Mouse (Mus musculus): Measurements from ENCODE around the gene Fbxo36. TPM values are rescaled to one million over a fixed set of nuclear protein-coding genes. Genes with fewer than 3 reads are reported as not detected.

Gene Fbxo36
- polyA plus RNA-seq, 1 experiment from 2014 or later, result 10.8 TPM

- Histone ChIP-seq H3K4me2 (replicated peaks) (no peak overlapping the region), H3K27ac (no peak overlapping the region), H3K9ac (no peak overlapping the region), H3K4me1 (peaks cover 10% of the 10 kb centered on the region), H3K9me3 (replicated peaks) (no peaks in the 10 kb centered on the region), H3K36me3 (peaks cover 17% of the 10 kb centered on the region; the same call in 1 of the 2 replicates), H3K4me3 (no peak overlapping the region), H3K27me3 (no peaks in the 10 kb centered on the region)
- peak; percentile 44 for ATAC-seq (ENCODE audit: low FRiP score)
- WGBS, result 55% methylated on average over 8 of the region's 8 CpGs
These were observed 70.7 kb downstream of the Fbxo36 start for GRCm38 (mm10) chr1:84910177-84910804.

GRCm38 (mm10) chr1:84912571-84912970 is 72.9 kb downstream of the Fbxo36 start:
- WGBS, result 96% methylated on average over 11 of the region's 11 CpGs

GRCm38 (mm10) chr1:84915010-84915409 is 75.4 kb downstream of the Fbxo36 start:
- 85% methylated on average over 4 of the region's 4 CpGs for WGBS
- Histone ChIP-seq H3K27ac (no peak overlapping the region), H3K36me3 (peaks cover 20% of the 10 kb centered on the region; the same call in 1 of the 2 replicates), H3K4me3 (no peak overlapping the region), H3K9ac (no peak overlapping the region), H3K4me2 (replicated peaks) (no peak overlapping the region), H3K27me3 (no peaks in the 10 kb centered on the region), H3K9me3 (replicated peaks) (no peaks in the 10 kb centered on the region), H3K4me1 (peaks cover 9% of the 10 kb centered on the region)
- ATAC-seq (ENCODE audit: low FRiP score), result no peak

More at GRCm38 (mm10) chr1:84912571-84912970, 72.9 kb downstream of the Fbxo36 start:
- Histone ChIP-seq H3K27ac (no peak overlapping the region), H3K9ac (no peak overlapping the region), H3K36me3 (peaks cover 14% of the 10 kb centered on the region; the same call in 1 of the 2 replicates), H3K9me3 (replicated peaks) (no peaks in the 10 kb centered on the region), H3K27me3 (no peaks in the 10 kb centered on the region), H3K4me3 (no peak overlapping the region), H3K4me2 (replicated peaks) (no peak overlapping the region), H3K4me1 (peaks cover 10% of the 10 kb centered on the region)
- no peak for ATAC-seq (ENCODE audit: low FRiP score)

GRCm38 (mm10) chr1:84918865-84919264 is 79.2 kb downstream of the Fbxo36 start:
- no peak for ATAC-seq (ENCODE audit: low FRiP score)
- H3K36me3 ChIP-seq, result peaks cover 6% of the 10 kb centered on the region; the same call in 1 of the 2 replicates
- no peak overlapping the region for H3K4me3 ChIP-seq
- H3K4me1 ChIP-seq, result no peaks in the 10 kb centered on the region
- no peaks in the 10 kb centered on the region for H3K27me3 ChIP-seq
- H3K27ac ChIP-seq, result no peak overlapping the region
- WGBS, result 92% methylated on average over 3 of the region's 3 CpGs
- H3K9me3 ChIP-seq (replicated peaks), result no peaks in the 10 kb centered on the region
- H3K4me2 ChIP-seq (replicated peaks), result no peak overlapping the region
- H3K9ac ChIP-seq, result no peak overlapping the region

- H3K9ac ChIP-seq, result no peak overlapping the region
- no peak overlapping the region for H3K4me2 ChIP-seq (replicated peaks)
- H3K9me3 ChIP-seq (replicated peaks), result no peaks in the 10 kb centered on the region
- ATAC-seq (ENCODE audit: low FRiP score), result no peak
- no peak overlapping the region for H3K4me3 ChIP-seq
- 85% methylated on average over 2 of the region's 2 CpGs for WGBS
- no peak overlapping the region for H3K27ac ChIP-seq
- no peaks in the 10 kb centered on the region for H3K27me3 ChIP-seq
- peaks cover 14% of the 10 kb centered on the region; the same call in 1 of the 2 replicates for H3K36me3 ChIP-seq
- H3K4me1 ChIP-seq, result no peaks in the 10 kb centered on the region
These were observed 83.8 kb downstream of the Fbxo36 start for GRCm38 (mm10) chr1:84923432-84923831.

- Histone ChIP-seq H3K36me3 (peaks cover 14% of the 10 kb centered on the region; the same call in 1 of the 2 replicates), H3K4me2 (replicated peaks) (no peak overlapping the region), H3K27ac (no peak overlapping the region), H3K4me3 (no peak overlapping the region), H3K27me3 (no peaks in the 10 kb centered on the region), H3K9me3 (replicated peaks) (no peaks in the 10 kb centered on the region), H3K4me1 (no peaks in the 10 kb centered on the region), H3K9ac (no peak overlapping the region)
- ATAC-seq (ENCODE audit: low FRiP score), result no peak
- 80% methylated on average over 6 of the region's 6 CpGs for WGBS
These were observed 84.5 kb downstream of the Fbxo36 start for GRCm38 (mm10) chr1:84924134-84924533.

GRCm38 (mm10) chr1:84925599-84925998 is 86.0 kb downstream of the Fbxo36 start:
- no peak overlapping the region for H3K4me2 ChIP-seq (replicated peaks)
- no peak for ATAC-seq (ENCODE audit: low FRiP score)
- WGBS, result 84% methylated on average over 9 of the region's 9 CpGs
- H3K36me3 ChIP-seq, result peaks cover 14% of the 10 kb centered on the region; the same call in 1 of the 2 replicates
- H3K9me3 ChIP-seq (replicated peaks), result no peaks in the 10 kb centered on the region
- no peaks in the 10 kb centered on the region for H3K27me3 ChIP-seq
- no peak overlapping the region for H3K27ac ChIP-seq
- H3K9ac ChIP-seq, result no peak overlapping the region
- H3K4me1 ChIP-seq, result no peaks in the 10 kb centered on the region
- no peak overlapping the region for H3K4me3 ChIP-seq

- H3K9me3 ChIP-seq (replicated peaks), result no peaks in the 10 kb centered on the region
- H3K27ac ChIP-seq, result peak overlapping the region; percentile 84
- H3K4me1 ChIP-seq, result 0 out of 2 replicates have a peak, but pooled peaks cover 3% of the 10 kb centered on the region
- H3K4me3 ChIP-seq, result peak overlapping the region; percentile 64
- no peaks in the 10 kb centered on the region for H3K27me3 ChIP-seq
- H3K4me2 ChIP-seq (replicated peaks), result peak overlapping the region; percentile 61
- H3K36me3 ChIP-seq, result 0 out of 2 replicates have a peak, but pooled peaks cover 6% of the 10 kb centered on the region
- ATAC-seq (ENCODE audit: low FRiP score), result peak; percentile 20
- peak overlapping the region; percentile 68 for H3K9ac ChIP-seq
- WGBS, result 15% methylated on average over 22 of the region's 22 CpGs
These were observed 94.0 kb downstream of the Fbxo36 start for GRCm38 (mm10) chr1:84933472-84934150.

GRCm38 (mm10) chr1:84934151-84934502 is 94.5 kb downstream of the Fbxo36 start:
- Histone ChIP-seq H3K4me2 (replicated peaks) (peak overlapping the region; percentile 61), H3K27me3 (no peaks in the 10 kb centered on the region), H3K27ac (peak overlapping the region; percentile 84), H3K36me3 (0 out of 2 replicates have a peak, but pooled peaks cover under 1% of the 10 kb centered on the region), H3K9ac (peak overlapping the region; percentile 68), H3K9me3 (replicated peaks) (no peaks in the 10 kb centered on the region), H3K4me3 (peak overlapping the region; percentile 64), H3K4me1 (0 out of 2 replicates have a peak, but pooled peaks cover 3% of the 10 kb centered on the region)
- ATAC-seq (ENCODE audit: low FRiP score), result peak; percentile 15; the same call in 1 of the 2 replicates
- under 1% methylated on average over 12 of the region's 12 CpGs for WGBS

GRCm38 (mm10) chr1:84934503-84935333 is 95.1 kb downstream of the Fbxo36 start, which contains the start of gene Slc16a14:
Gene Slc16a14, minus strand, starts transcription at chr1:84935134.
- Histone ChIP-seq H3K4me1 (0 out of 2 replicates have a peak, but pooled peaks cover 3% of the 10 kb centered on the region), H3K36me3 (no peaks in the 10 kb centered on the region), H3K4me2 (replicated peaks) (peak within 1 kb of the TSS; percentile 61), H3K27ac (peak within 1 kb of the TSS; percentile 84), H3K9me3 (replicated peaks) (no peaks in the 10 kb centered on the region), H3K4me3 (peak within 1 kb of the TSS; percentile 64), H3K9ac (peak within 1 kb of the TSS; percentile 68), H3K27me3 (no peaks in the 10 kb centered on the region)
- WGBS, result under 1% methylated on average over 53 of the region's 59 CpGs
- peak; percentile 90 for ATAC-seq (ENCODE audit: low FRiP score)

GRCm38 (mm10) chr1:84935668-84936067 is 96.0 kb downstream of the Fbxo36 start:
- H3K9me3 ChIP-seq (replicated peaks), result no peaks in the 10 kb centered on the region
- H3K36me3 ChIP-seq, result no peaks in the 10 kb centered on the region
- H3K4me1 ChIP-seq, result 0 out of 2 replicates have a peak, but pooled peaks cover 3% of the 10 kb centered on the region
- no peak for ATAC-seq (ENCODE audit: low FRiP score)
- WGBS, result 82% methylated on average over 9 of the region's 9 CpGs
- no peak overlapping the region for H3K4me2 ChIP-seq (replicated peaks)
- H3K4me3 ChIP-seq, result no peak overlapping the region
- no peak overlapping the region for H3K27ac ChIP-seq
- no peaks in the 10 kb centered on the region for H3K27me3 ChIP-seq
- H3K9ac ChIP-seq, result no peak overlapping the region
